Mouse (Mus musculus) lung, embryonic 16.5 days (tissue): ENCODE results near the gene Fanci. TPM values are rescaled to one million over a fixed set of nuclear protein-coding genes. Genes with fewer than 3 reads are reported as not detected.

Source experiments
- ATAC-seq: fragments of 200-750 bp; cut with Nextera tagmentation; 2 replicates; pipeline ENCODE4 v1.8.0; 2017; ENCODE audit warnings: low read depth, mild to moderate bottlenecking, moderate library complexity
- H3K27ac ChIP-seq: fragments of 300-500 bp; sonication (generic); 2 replicates; pipeline ENCODE4 v1.5.1; 2014; ENCODE audit warnings: mild to moderate bottlenecking, control low read depth, low read length
- H3K27me3 ChIP-seq: fragments of 300-500 bp; sonication (generic); 2 replicates; pipeline ENCODE4 v1.6.1; 2014; ENCODE audit warnings: low read depth, low read length, mixed read lengths; ENCODE audit not compliant: control insufficient read depth, insufficient read depth
- H3K36me3 ChIP-seq: fragments of 300-500 bp; sonication (generic); 2 replicates; pipeline ENCODE4 v1.6.1; 2014; ENCODE audit warnings: low read length; ENCODE audit not compliant: control insufficient read depth, insufficient read depth
- H3K4me1 ChIP-seq: fragments of 300-500 bp; sonication (generic); replicated peaks from 2 replicates; pipeline ENCODE4 v1.6.1; 2014; ENCODE audit warnings: low read length, mixed read lengths; ENCODE audit not compliant: control insufficient read depth, insufficient read depth
- H3K4me2 ChIP-seq: fragments of 300-500 bp; sonication (generic); 2 replicates; pipeline ENCODE4 v1.6.1; 2014; ENCODE audit warnings: low read depth, low read length, control low read depth
- H3K4me3 ChIP-seq: fragments of 300-500 bp; sonication (generic); 2 replicates; pipeline ENCODE4 v1.5.1; 2014; ENCODE audit warnings: mild to moderate bottlenecking, low read length, control low read depth
- H3K9ac ChIP-seq: fragments of 300-500 bp; sonication (generic); 2 replicates; pipeline ENCODE4 v1.6.1; 2014; ENCODE audit warnings: low read length, control low read depth
- H3K9me3 ChIP-seq: fragments of 300-500 bp; sonication (generic); 2 replicates; pipeline ENCODE4 v1.6.1; 2016; ENCODE audit warnings: low read length; ENCODE audit not compliant: control insufficient read depth
- WGBS: fragments of 180-500 bp; shearing (Covaris S2); extraction: QIAGEN DNeasy Blood & Tissue Kit; methylation state at CpG from one replicate; pipeline ENCODE4 v1.1.7; 2014; 5-methylcytosine and 5-hydroxymethylcytosine counted together
- polyA plus RNA-seq: library from polyadenylated mRNA; unstranded; fragments of >200 nt; fragmentation: Nextera tagmentation; extraction: Ambion mirVana; gene quantifications from 2 replicates; pipeline ENCODE4 v1.2.1, GENCODE M21; 2015

Gene Fanci
- polyA plus RNA-seq, 1 experiment from 2014 or later: 13.7 TPM

GRCm38 (mm10) chr7:79474831-79475399, 83.2 kb downstream of the Fanci start:
- Histone ChIP-seq H3K27me3 (no peaks in the 10 kb centered on the region), H3K36me3 (no peaks in the 10 kb centered on the region), H3K9ac (no peak overlapping the region), H3K4me2 (no peak overlapping the region), H3K4me3 (no peak overlapping the region), H3K27ac (peak overlapping the region; percentile 82), H3K9me3 (peaks cover 2% of the 10 kb centered on the region; the same call in 1 of the 2 replicates), H3K4me1 (no peaks in the 10 kb centered on the region)
- peak; percentile 71; the same call in 1 of the 2 replicates for ATAC-seq
- 58% methylated on average over 5 of the region's 5 CpGs for WGBS

GRCm38 (mm10) chr7:79486528-79486927, 94.8 kb downstream of the Fanci start:
- H3K27ac ChIP-seq: no peak overlapping the region
- no peaks in the 10 kb centered on the region for H3K27me3 ChIP-seq
- H3K4me3 ChIP-seq: no peak overlapping the region
- H3K9me3 ChIP-seq: no peaks in the 10 kb centered on the region
- no peaks in the 10 kb centered on the region for H3K36me3 ChIP-seq
- 54% methylated on average over 10 of the region's 10 CpGs for WGBS
- no peak overlapping the region for H3K9ac ChIP-seq
- no peak overlapping the region for H3K4me2 ChIP-seq
- H3K4me1 ChIP-seq: no peaks in the 10 kb centered on the region
- ATAC-seq: no peak

GRCm38 (mm10) chr7:79493915-79494314, 102.2 kb downstream of the Fanci start:
- 12% methylated on average over 8 of the region's 8 CpGs for WGBS
- H3K27me3 ChIP-seq: peaks cover 47% of the 10 kb centered on the region
- no peak overlapping the region for H3K27ac ChIP-seq
- no peak for ATAC-seq
- H3K9ac ChIP-seq: no peak overlapping the region
- H3K4me1 ChIP-seq: no peaks in the 10 kb centered on the region
- H3K4me2 ChIP-seq: no peak overlapping the region
- no peaks in the 10 kb centered on the region for H3K9me3 ChIP-seq
- H3K36me3 ChIP-seq: no peaks in the 10 kb centered on the region
- H3K4me3 ChIP-seq: no peak overlapping the region

GRCm38 (mm10) chr7:79495988-79496815, 104.5 kb downstream of the Fanci start:
- Histone ChIP-seq H3K4me2 (peak overlapping the region; percentile 49), H3K9me3 (no peaks in the 10 kb centered on the region), H3K27me3 (peaks cover 70% of the 10 kb centered on the region), H3K4me3 (peak overlapping the region; percentile 36), H3K36me3 (no peaks in the 10 kb centered on the region), H3K27ac (no peak overlapping the region), H3K4me1 (peaks cover 5% of the 10 kb centered on the region), H3K9ac (no peak overlapping the region)
- peak; percentile 78 for ATAC-seq
- 3% methylated on average over 38 of the region's 38 CpGs for WGBS

GRCm38 (mm10) chr7:79496816-79497328, 105.1 kb downstream of the Fanci start:
- no peak overlapping the region for H3K27ac ChIP-seq
- no peaks in the 10 kb centered on the region for H3K9me3 ChIP-seq
- H3K27me3 ChIP-seq: peaks cover 77% of the 10 kb centered on the region
- H3K4me1 ChIP-seq: peaks cover 5% of the 10 kb centered on the region
- H3K4me3 ChIP-seq: no peak overlapping the region
- H3K36me3 ChIP-seq: no peaks in the 10 kb centered on the region
- no peak overlapping the region for H3K4me2 ChIP-seq
- no peak for ATAC-seq
- H3K9ac ChIP-seq: no peak overlapping the region
- WGBS: 14% methylated on average over 9 of the region's 9 CpGs

- H3K9me3 ChIP-seq: no peaks in the 10 kb centered on the region
- H3K27me3 ChIP-seq: peaks cover 85% of the 10 kb centered on the region
- no peak for ATAC-seq
- no peak overlapping the region for H3K4me3 ChIP-seq
- WGBS: 1% methylated on average over 20 of the region's 20 CpGs
- H3K4me1 ChIP-seq: peaks cover 5% of the 10 kb centered on the region
- no peaks in the 10 kb centered on the region for H3K36me3 ChIP-seq
- no peak overlapping the region for H3K4me2 ChIP-seq
- no peak overlapping the region for H3K27ac ChIP-seq
- H3K9ac ChIP-seq: no peak overlapping the region
These were observed 106.0 kb downstream of the Fanci start for GRCm38 (mm10) chr7:79497701-79498115.

- H3K36me3 ChIP-seq: no peaks in the 10 kb centered on the region
- peaks cover 5% of the 10 kb centered on the region for H3K4me1 ChIP-seq
- WGBS: 4% methylated on average over 6 of the region's 6 CpGs
- H3K9me3 ChIP-seq: no peaks in the 10 kb centered on the region
- H3K4me3 ChIP-seq: no peak overlapping the region
- ATAC-seq: no peak
- no peak overlapping the region for H3K9ac ChIP-seq
- peaks cover 92% of the 10 kb centered on the region for H3K27me3 ChIP-seq
- no peak overlapping the region for H3K27ac ChIP-seq
- no peak overlapping the region for H3K4me2 ChIP-seq
These were observed 106.6 kb downstream of the Fanci start for GRCm38 (mm10) chr7:79498356-79498755.

GRCm38 (mm10) chr7:79498965-79499595, 107.4 kb downstream of the Fanci start:
- H3K4me2 ChIP-seq: no peak overlapping the region
- ATAC-seq: no peak
- H3K36me3 ChIP-seq: no peaks in the 10 kb centered on the region
- H3K27me3 ChIP-seq: peaks cover 98% of the 10 kb centered on the region
- peaks cover 5% of the 10 kb centered on the region for H3K4me1 ChIP-seq
- no peak overlapping the region for H3K4me3 ChIP-seq
- H3K27ac ChIP-seq: no peak overlapping the region
- no peaks in the 10 kb centered on the region for H3K9me3 ChIP-seq
- H3K9ac ChIP-seq: no peak overlapping the region
- WGBS: 2% methylated on average over 35 of the region's 35 CpGs
